16 mouse cellular contexts compared by ENCODE assay signal in genomic region chr19:55761086-55761485, GRCm38 (mm10).
"Had no signal": no experiment of that assay in that cellular context is flagged by ENCODE, and none has a peak within 500 bp of the region (broad histone marks: within the 10 kb centered on the region; RNA-seq: fewer than 3 reads in every experiment).

No protein-coding gene starts in this region.

- H3K27me3 ChIP-seq: midbrain, embryonic 12.5 days; midbrain, embryonic 15.5 days; neural tube, embryonic 15.5 days had no signal

- H3K9ac ChIP-seq: liver, embryonic 12.5 days; lung, embryonic 14.5 days; midbrain, embryonic 12.5 days; midbrain, embryonic 15.5 days; neural tube, embryonic 12.5 days; neural tube, embryonic 15.5 days had no signal

- H3K9me3 ChIP-seq: liver, embryonic 12.5 days; midbrain, embryonic 12.5 days; midbrain, embryonic 15.5 days; neural tube, embryonic 12.5 days; neural tube, embryonic 15.5 days had no signal

- H3K36me3 ChIP-seq: midbrain, embryonic 15.5 days; neural tube, embryonic 12.5 days; neural tube, embryonic 15.5 days had no signal

- ATAC-seq: liver, embryonic 12.5 days; lung, postnatal 0 days; midbrain, embryonic 15.5 days had no signal

- H3K27ac ChIP-seq: kidney, postnatal 0 days; left cerebral cortex, adult 2 months; liver, embryonic 12.5 days; macrophage; midbrain, embryonic 12.5 days; midbrain, embryonic 15.5 days; neural tube, embryonic 12.5 days; neural tube, embryonic 15.5 days had no signal

- H3K4me2 ChIP-seq: liver, embryonic 12.5 days; lung, embryonic 14.5 days; midbrain, embryonic 12.5 days; midbrain, embryonic 15.5 days; neural tube, embryonic 12.5 days; neural tube, embryonic 15.5 days had no signal

- DNase-seq: kidney, adult 11 months; layer of hippocampus, postnatal 36 days; lung, embryonic 14.5 days; right cerebral cortex, adult 18-20 months; right cerebral cortex, postnatal 25 days; thymus, adult 18-20 months; thymus, postnatal 36 days had no signal

- H3K4me3 ChIP-seq: left cerebral cortex, adult 2 months; liver, embryonic 12.5 days; midbrain, embryonic 12.5 days; midbrain, embryonic 15.5 days; neural tube, embryonic 12.5 days; neural tube, embryonic 15.5 days had no signal
